Mouse (Mus musculus) erythroblast, embryonic 14.5 days (primary cell): ENCODE results near the gene Tnip3.

Experiments
- GATA1 ChIP-seq: IDR thresholded peaks from 2 replicates; pipeline ENCODE4 v1.6.1; 2012; ENCODE audit warnings: low read length, inconsistent platforms, mixed read lengths
- TAL1 ChIP-seq: IDR thresholded peaks from 3 replicates; pipeline ENCODE4 v1.6.1; 2012; ENCODE audit warnings: low read length, inconsistent platforms, mixed read lengths

DNA sequence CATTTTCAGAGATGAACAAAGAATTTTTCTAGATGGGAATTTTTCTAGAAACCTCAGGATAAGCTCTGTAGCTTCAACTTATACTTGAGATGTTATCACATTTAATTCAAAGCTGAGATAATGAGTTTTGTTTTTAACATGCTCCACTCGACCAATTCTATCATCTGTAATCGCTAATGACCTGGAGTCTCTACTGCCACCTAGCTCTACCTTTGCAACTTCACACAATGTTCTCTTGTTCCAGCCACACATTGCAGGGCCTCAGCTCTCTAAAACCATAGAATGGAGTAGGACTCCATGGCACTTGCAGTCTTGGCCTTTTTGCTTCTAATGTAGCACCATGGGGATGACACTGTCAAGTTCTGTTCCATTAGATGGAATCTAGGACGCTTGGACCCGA, 90.5 kb downstream of the Tnip3 start:
- TF ChIP-seq GATA1 (no peak), TAL1 (no peak)
